Mouse (Mus musculus) ZHBTc4 (cell line): ENCODE data around the gene Cep164.

Experiments used
- DNase-seq: peaks from one replicate; pipeline ENCODE4 v3.0.0-alpha.2; 2011; ENCODE audit warnings: low read depth, low spot score

The Cep164 gene

GRCm38 (mm10) chr9:45838434-45839138 is 10.1 kb upstream of the Cep164 start, which contains the start of gene Bace1:
Gene Bace1 (plus strand): TSS chr9:45838580.
- DNase-seq = peak; percentile 78

GRCm38 (mm10) chr9:45838069-45838433 is 9.6 kb upstream of the Cep164 start:
- DNase-seq = no peak

GRCm38 (mm10) chr9:45833461-45833860 is 5.0 kb upstream of the Cep164 start:
- DNase-seq = peak; percentile 56

GRCm38 (mm10) chr9:45832898-45833297 is 4.4 kb upstream of the Cep164 start:
- DNase-seq = no peak

- peak; percentile 97 for DNase-seq
Measured at GRCm38 (mm10) chr9:45829107-45829506, 616 bp upstream of the Cep164 start.

GRCm38 (mm10) chr9:45827663-45828290 is 714 bp downstream of the Cep164 start:
- no peak for DNase-seq

GRCm38 (mm10) chr9:45818406-45819011 is 10.0 kb downstream of the Cep164 start:
- DNase-seq = no peak

GRCm38 (mm10) chr9:45815525-45815924 is 13.0 kb downstream of the Cep164 start:
- peak; percentile 29 for DNase-seq

GRCm38 (mm10) chr9:45815113-45815512 is 13.4 kb downstream of the Cep164 start:
- no peak for DNase-seq

- DNase-seq = no peak
Measured at GRCm38 (mm10) chr9:45811946-45812345, 16.5 kb downstream of the Cep164 start.

- no peak for DNase-seq
Measured at GRCm38 (mm10) chr9:45807761-45808160, 20.7 kb downstream of the Cep164 start.

- DNase-seq = no peak
Measured at GRCm38 (mm10) chr9:45807337-45807736, 21.2 kb downstream of the Cep164 start.

GRCm38 (mm10) chr9:45806847-45807246 is 21.6 kb downstream of the Cep164 start:
- no peak for DNase-seq

- no peak for DNase-seq
Measured at GRCm38 (mm10) chr9:45803070-45803774, 25.3 kb downstream of the Cep164 start.

- no peak for DNase-seq
Measured at GRCm38 (mm10) chr9:45799402-45799801, 29.1 kb downstream of the Cep164 start.

- DNase-seq = no peak
Measured at GRCm38 (mm10) chr9:45798467-45799164, 29.9 kb downstream of the Cep164 start.

- DNase-seq = peak; percentile 53
Measured at GRCm38 (mm10) chr9:45797271-45797670, 31.2 kb downstream of the Cep164 start.

GRCm38 (mm10) chr9:45795722-45796121 is 32.8 kb downstream of the Cep164 start:
- DNase-seq = no peak

GRCm38 (mm10) chr9:45793697-45794096 is 34.8 kb downstream of the Cep164 start:
- DNase-seq = no peak

GRCm38 (mm10) chr9:45792235-45792634 is 36.3 kb downstream of the Cep164 start:
- DNase-seq = no peak

GRCm38 (mm10) chr9:45791456-45792142 is 36.9 kb downstream of the Cep164 start:
- no peak for DNase-seq
